Mouse (Mus musculus) midbrain, postnatal 0 days (tissue): ENCODE results near the gene Pde10a. TPM values are rescaled to one million over a fixed set of nuclear protein-coding genes. Genes with fewer than 3 reads are reported as not detected.
A peak's percentile ranks its signal among the peaks of the same experiment; 100 is the strongest.

Source experiments
- ATAC-seq: fragments of 200-750 bp; cut with Nextera tagmentation; 2 replicates; pipeline ENCODE4 v1.8.0; 2017; ENCODE audit warnings: moderate number of reproducible peaks, mild to moderate bottlenecking, moderate TSS enrichment, moderate library complexity; ENCODE audit not compliant: low FRiP score
- DNase-seq: peaks from one replicate; pipeline ENCODE4 v3.0.0-alpha.2; 2015; ENCODE audit warnings: low spot score
- H3K27ac ChIP-seq: fragments of 300-500 bp; sonication (generic); 2 replicates; pipeline ENCODE4 v1.5.1; 2014; ENCODE audit warnings: low read depth, mild to moderate bottlenecking, low read length, mixed read lengths
- H3K27me3 ChIP-seq: fragments of 300-500 bp; sonication (generic); 2 replicates; pipeline ENCODE4 v1.6.1; 2014; ENCODE audit warnings: low read length, control low read depth, mixed read lengths; ENCODE audit not compliant: insufficient read depth
- H3K36me3 ChIP-seq: fragments of 300-500 bp; sonication (generic); 2 replicates; pipeline ENCODE4 v1.6.1; 2014; ENCODE audit warnings: low read length, control low read depth, mixed read lengths; ENCODE audit not compliant: insufficient read depth
- H3K4me1 ChIP-seq: fragments of 300-500 bp; sonication (generic); 2 replicates; pipeline ENCODE4 v1.6.1; 2014; ENCODE audit warnings: mild to moderate bottlenecking, control low read depth, antibody characterized with exemption, low read length, mixed read lengths; ENCODE audit not compliant: insufficient read depth
- H3K4me2 ChIP-seq: fragments of 300-500 bp; sonication (generic); 2 replicates; pipeline ENCODE4 v1.6.1; 2014; ENCODE audit warnings: low read depth, mild to moderate bottlenecking, low read length, mixed read lengths; ENCODE audit not compliant: poor library complexity, severe bottlenecking
- H3K4me3 ChIP-seq: fragments of 300-500 bp; sonication (generic); 2 replicates; pipeline ENCODE4 v1.5.1; 2014; ENCODE audit warnings: low read depth, mild to moderate bottlenecking, low read length, moderate library complexity
- H3K9ac ChIP-seq: fragments of 300-500 bp; sonication (generic); replicated peaks from 2 replicates; pipeline ENCODE4 v1.6.1; 2014; ENCODE audit warnings: mild to moderate bottlenecking, low read length, moderate library complexity, mixed read lengths; ENCODE audit not compliant: poor library complexity, severe bottlenecking
- H3K9me3 ChIP-seq: fragments of 300-500 bp; sonication (generic); 2 replicates; pipeline ENCODE4 v1.6.1; 2016; ENCODE audit warnings: low read length, control low read depth
- CTCF ChIP-seq: IDR thresholded peaks from 2 replicates; pipeline ENCODE4 v1.5.1; 2016; ENCODE audit warnings: antibody characterized with exemption, mild to moderate bottlenecking
- WGBS: fragments of 180-500 bp; shearing (Covaris S2); extraction: QIAGEN DNeasy Blood & Tissue Kit; methylation state at CpG from one replicate; pipeline ENCODE4 v1.1.7; 2014; 5-methylcytosine and 5-hydroxymethylcytosine counted together
- polyA plus RNA-seq: library from polyadenylated mRNA; unstranded; fragments of >200 nt; fragmentation: Nextera tagmentation; extraction: Ambion mirVana; gene quantifications from 2 replicates; pipeline ENCODE4 v1.2.1, GENCODE M21; 2015
- total RNA-seq: library from RNA; depleted of rRNA; stranded (reverse); fragments of >200 nt; gene quantifications from 2 replicates; pipeline ENCODE4 v1.2.3, GENCODE M21; 2014

The Pde10a gene
- total and polyA plus RNA-seq, 2 experiments from 2014 or later = 8.6 to 40.3 TPM

DNA sequence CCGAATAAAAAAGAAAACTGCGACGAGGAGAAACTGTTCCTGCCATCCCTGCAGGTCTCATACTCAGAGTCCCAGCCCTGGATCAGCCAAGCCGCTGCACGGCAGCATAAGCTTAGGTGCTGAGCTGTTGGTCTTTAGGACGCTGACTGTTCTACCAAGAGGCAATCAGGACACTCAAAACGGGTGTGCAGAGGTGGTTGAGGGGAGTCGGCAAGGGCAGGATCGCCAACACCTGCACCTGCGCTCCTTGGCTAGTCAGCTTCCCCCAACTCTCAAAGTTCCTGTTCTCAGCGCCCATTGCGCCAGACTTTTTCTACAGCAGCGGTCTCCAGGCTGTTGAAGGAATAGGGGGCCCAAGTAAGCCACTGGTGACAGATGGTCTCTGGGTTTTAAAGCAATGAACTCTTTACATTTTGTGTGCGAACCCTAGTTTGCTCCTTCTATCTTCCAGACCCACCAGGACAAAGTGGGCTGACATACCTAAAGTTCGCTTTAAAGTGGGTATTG lies 274.8 kb downstream of the Pde10a start:
- no peaks in the 10 kb centered on the region for H3K9me3 ChIP-seq
- no peak overlapping the region for H3K27ac ChIP-seq
- peak overlapping the region; percentile 72; the same call in 1 of the 2 replicates for H3K4me3 ChIP-seq
- no peak overlapping the region for H3K9ac ChIP-seq
- H3K4me2 ChIP-seq = peak overlapping the region; percentile 93
- no peak for TF ChIP-seq CTCF
- H3K4me1 ChIP-seq = peaks cover 14% of the 10 kb centered on the region
- ATAC-seq (no peak), DNase-seq (no peak)
- peaks cover 7% of the 10 kb centered on the region for H3K27me3 ChIP-seq
- H3K36me3 ChIP-seq = no peaks in the 10 kb centered on the region
- 5% methylated on average over 15 of the region's 15 CpGs for WGBS

GRCm38 (mm10) chr17:8800478-8801082 lies 275.4 kb downstream of the Pde10a start:
- H3K9me3 ChIP-seq = no peaks in the 10 kb centered on the region
- H3K27me3 ChIP-seq = peaks cover 7% of the 10 kb centered on the region
- H3K4me2 ChIP-seq = peak overlapping the region; percentile 93
- ATAC-seq (peak; percentile 31), DNase-seq (peak; percentile 58)
- WGBS = under 1% methylated on average over 47 of the region's 53 CpGs
- H3K27ac ChIP-seq = peak overlapping the region; percentile 78
- peak overlapping the region; percentile 89 for H3K9ac ChIP-seq
- H3K36me3 ChIP-seq = no peaks in the 10 kb centered on the region
- peaks cover 14% of the 10 kb centered on the region for H3K4me1 ChIP-seq
- TF ChIP-seq CTCF = peak; percentile 42
- H3K4me3 ChIP-seq = peak overlapping the region; percentile 72

- WGBS = under 1% methylated on average over 31 of the region's 72 CpGs
- no peaks in the 10 kb centered on the region for H3K9me3 ChIP-seq
- H3K4me1 ChIP-seq = peaks cover 14% of the 10 kb centered on the region
- H3K9ac ChIP-seq = peak overlapping the region; percentile 89
- TF ChIP-seq CTCF = no peak
- peak overlapping the region; percentile 72 for H3K4me3 ChIP-seq
- peak overlapping the region; percentile 93 for H3K4me2 ChIP-seq
- no peaks in the 10 kb centered on the region for H3K36me3 ChIP-seq
- peak overlapping the region; percentile 78 for H3K27ac ChIP-seq
- ATAC-seq (peak; percentile 61), DNase-seq (peak; percentile 60)
- peaks cover 7% of the 10 kb centered on the region for H3K27me3 ChIP-seq
Observed at GRCm38 (mm10) chr17:8801083-8801854, 276.1 kb downstream of the Pde10a start.

GRCm38 (mm10) chr17:8801855-8802104 lies 276.6 kb downstream of the Pde10a start:
- Histone ChIP-seq H3K27ac (peak overlapping the region; percentile 78), H3K36me3 (no peaks in the 10 kb centered on the region), H3K4me2 (peak overlapping the region; percentile 93), H3K9me3 (no peaks in the 10 kb centered on the region), H3K9ac (peak overlapping the region; percentile 89), H3K4me1 (peaks cover 14% of the 10 kb centered on the region), H3K4me3 (peak overlapping the region; percentile 72), H3K27me3 (peaks cover 7% of the 10 kb centered on the region)
- 1% methylated on average over 20 of the region's 31 CpGs for WGBS
- ATAC-seq = no peak; the same call in 1 of the 2 replicates
- DNase-seq = no peak
- no peak for TF ChIP-seq CTCF

- TF ChIP-seq CTCF = no peak
- Histone ChIP-seq H3K4me2 (peak overlapping the region; percentile 93), H3K27me3 (peaks cover 6% of the 10 kb centered on the region), H3K36me3 (no peaks in the 10 kb centered on the region), H3K4me1 (peaks cover 14% of the 10 kb centered on the region), H3K9me3 (no peaks in the 10 kb centered on the region), H3K27ac (peak overlapping the region; percentile 78), H3K4me3 (peak overlapping the region; percentile 72), H3K9ac (peak overlapping the region; percentile 89)
- DNase-seq = peak; percentile 38
- ATAC-seq = peak; percentile 47
- WGBS = under 1% methylated on average over 33 of the region's 33 CpGs
Observed at GRCm38 (mm10) chr17:8802161-8802888, 277.2 kb downstream of the Pde10a start.
